Mouse (Mus musculus): Measurements from ENCODE around the gene Ankk1. TPM values are rescaled to one million over a fixed set of nuclear protein-coding genes. Genes with fewer than 3 reads are reported as not detected.

The Ankk1 gene
- polyA plus RNA-seq, 1 experiment from 2014 or later, result not detected

- Histone ChIP-seq H3K9ac (replicated peaks) (no peak overlapping the region), H3K9me3 (ENCODE audit: low read length) (no peaks in the 10 kb centered on the region), H3K27me3 (ENCODE audit: insufficient read depth, low read length) (no peaks in the 10 kb centered on the region), H3K27ac (ENCODE audit: low read depth) (no peak overlapping the region), H3K36me3 (replicated peaks; ENCODE audit: insufficient read depth, low read length) (no peaks in the 10 kb centered on the region), H3K4me3 (ENCODE audit: low read depth, low read length) (no peak overlapping the region), H3K4me1 (ENCODE audit: insufficient read depth) (no peaks in the 10 kb centered on the region), H3K4me2 (ENCODE audit: low read depth, low read length) (no peak overlapping the region)
- DNase-seq (no peak), ATAC-seq (no peak)
- TF ChIP-seq EP300 (IDR thresholded peaks at IDR 0.05; ENCODE audit: low read depth) (no peak), CTCF (IDR thresholded peaks at IDR 0.05; ENCODE audit: low read depth) (no peak)
- WGBS (ENCODE audit: insufficient replicate concordance), result 74% methylated on average over 2 of the region's 2 CpGs
These were observed 52.9 kb downstream of the Ankk1 start for GRCm38 (mm10) chr9:49373946-49374345.

- no peak overlapping the region for H3K27ac ChIP-seq (ENCODE audit: low read depth)
- no peak overlapping the region for H3K4me2 ChIP-seq (ENCODE audit: low read depth, low read length)
- ATAC-seq (peak; percentile 90), DNase-seq (peak; percentile 60)
- TF ChIP-seq EP300 (IDR thresholded peaks at IDR 0.05; ENCODE audit: low read depth) (no peak), CTCF (IDR thresholded peaks at IDR 0.05; ENCODE audit: low read depth) (no peak)
- H3K36me3 ChIP-seq (replicated peaks; ENCODE audit: insufficient read depth, low read length), result no peaks in the 10 kb centered on the region
- 11% methylated on average over 5 of the region's 5 CpGs for WGBS (ENCODE audit: insufficient replicate concordance)
- no peak overlapping the region for H3K9ac ChIP-seq (replicated peaks)
- H3K4me1 ChIP-seq (ENCODE audit: insufficient read depth), result no peaks in the 10 kb centered on the region
- no peaks in the 10 kb centered on the region for H3K9me3 ChIP-seq (ENCODE audit: low read length)
- H3K27me3 ChIP-seq (ENCODE audit: insufficient read depth, low read length), result no peaks in the 10 kb centered on the region
- no peak overlapping the region for H3K4me3 ChIP-seq (ENCODE audit: low read depth, low read length)
These were observed 61.1 kb downstream of the Ankk1 start for GRCm38 (mm10) chr9:49365763-49366162.

Other genes starting within 250 kb of the Ankk1 start
- not detected in 2 replicates for gene Gm4894, start 176.5 kb downstream of the Ankk1 start, polyA plus RNA-seq (2015; fragmentation: Nextera tagmentation; extraction: Ambion mirVana)
- gene Drd2, start 86.4 kb downstream of the Ankk1 start, polyA plus RNA-seq (2015; fragmentation: Nextera tagmentation; extraction: Ambion mirVana), result not detected in 2 replicates
- 0.09 and 0.15 TPM in 2 replicates for gene Ttc12, start 59.2 kb upstream of the Ankk1 start, polyA plus RNA-seq (2015; fragmentation: Nextera tagmentation; extraction: Ambion mirVana)